16 mouse cellular contexts compared by ENCODE assay signal in the genomic region with DNA sequence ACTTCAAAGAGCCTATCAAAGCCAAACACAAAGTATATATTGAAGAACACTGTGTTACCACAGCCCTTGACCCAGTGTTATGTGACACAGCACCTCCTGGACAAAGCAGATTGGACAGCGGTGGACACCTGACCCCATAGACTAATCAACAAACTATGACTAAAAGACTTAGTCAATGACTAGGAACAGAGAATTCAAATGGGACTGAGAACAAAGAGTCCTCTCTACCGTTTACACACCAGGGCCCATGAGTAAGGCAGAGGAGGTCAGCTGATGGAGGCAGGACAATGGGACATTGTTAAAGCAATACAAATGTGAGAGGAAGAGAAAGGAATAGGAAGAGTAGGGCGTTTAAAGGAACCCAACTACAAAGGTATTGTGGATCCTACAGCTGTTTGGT.
DNase-seq lines count a peak whose midpoint lies in the region.
"Had no signal": no experiment of that assay in that cellular context is flagged by ENCODE, and none has a peak within 500 bp of the region (broad histone marks: within the 10 kb centered on the region; RNA-seq: fewer than 3 reads in every experiment).

No protein-coding gene starts in this region.

- DNase-seq in embryo, embryonic 10.5 days (ENCODE audit: low spot score) = peak; percentile 2
- no peak for DNase-seq in embryo, embryonic 9.5 days (ENCODE audit: extremely low spot score)
- peak; percentile 3 to 4 for DNase-seq in layer of hippocampus, postnatal 36 days
- no peak for DNase-seq in layer of hippocampus, postnatal 10 days (ENCODE audit: low spot score in 2 of 2)
- peak; percentile 35 for DNase-seq in 3T3-L1 (ENCODE audit: low read depth, low spot score)
- DNase-seq in NIH3T3 (ENCODE audit: low read depth) = peak; percentile 18
- DNase-seq in heart, postnatal 10 days = no peak
- no peak for DNase-seq in spleen, postnatal 36 days (ENCODE audit: low spot score in 2 of 2)
- DNase-seq: adrenal gland, adult 2 months; B cell, adult 2 months; cerebellum, adult 8-10 months; gastrocnemius, postnatal 10 days; kidney, adult 11 months; kidney, postnatal 36 days; lung, adult 18-20 months; lung, postnatal 10 days had no signal

- intact Hi-C loops in heart, postnatal 10 days (cut with DNase I) = no loop called here

Comparison
In these comparisons a context has a peak if more than half of its experiments do, and no peak if none do; other contexts are left out.
1. DNase-seq: peak in embryo, embryonic 10.5 days (single experiment), layer of hippocampus, postnatal 36 days (2 of 2), 3T3-L1 (single experiment) and NIH3T3 (single experiment); none in embryo, embryonic 9.5 days (single experiment), layer of hippocampus, postnatal 10 days (0 of 2), heart, postnatal 10 days (0 of 2) and spleen, postnatal 36 days (0 of 2).